Comparison of ENCODE assay signal across 13 mouse cellular contexts in genomic region chr2:70619232-70619835, GRCm38 (mm10). TPM values are rescaled to one million over a fixed set of nuclear protein-coding genes. Genes with fewer than 3 reads are reported as not detected.
DNase-seq lines count a peak whose midpoint lies in the region; ATAC-seq and TF ChIP-seq lines count a peak whose summit lies in the region.
"Had no signal": no experiment of that assay in that cellular context is flagged by ENCODE, and none has a peak within 500 bp of the region (broad histone marks: within the 10 kb centered on the region; RNA-seq: fewer than 3 reads in every experiment).

No protein-coding gene starts in this region.

- H3K9ac ChIP-seq in hindbrain, embryonic 16.5 days (ENCODE audit: low read depth, low read length), result no peak overlapping the region
- no peak overlapping the region for H3K9ac ChIP-seq in midbrain, postnatal 0 days (replicated peaks; ENCODE audit: low read length, poor library complexity, severe bottlenecking)
- H3K9ac ChIP-seq in midbrain, embryonic 11.5 days (ENCODE audit: low read length), result no peak overlapping the region
- H3K9ac ChIP-seq: heart, embryonic 15.5 days had no signal

- H3K9me3 ChIP-seq in hindbrain, embryonic 10.5 days, result no peaks in the 10 kb centered on the region
- no peaks in the 10 kb centered on the region for H3K9me3 ChIP-seq in hindbrain, embryonic 16.5 days (ENCODE audit: control insufficient read depth, low read length)
- no peaks in the 10 kb centered on the region for H3K9me3 ChIP-seq in midbrain, postnatal 0 days (ENCODE audit: low read length)
- no peaks in the 10 kb centered on the region for H3K9me3 ChIP-seq in midbrain, embryonic 11.5 days (ENCODE audit: control insufficient read depth, low read length)
- H3K9me3 ChIP-seq: heart, embryonic 15.5 days had no signal

- H3K4me3 ChIP-seq in hindbrain, embryonic 10.5 days, result no peak overlapping the region
- no peak overlapping the region for H3K4me3 ChIP-seq in hindbrain, embryonic 16.5 days (ENCODE audit: low read length)
- H3K4me3 ChIP-seq in midbrain, postnatal 0 days (ENCODE audit: low read depth, low read length), result no peak overlapping the region
- H3K4me3 ChIP-seq in midbrain, embryonic 11.5 days (ENCODE audit: low read depth, low read length), result no peak overlapping the region
- H3K4me3 ChIP-seq: heart, embryonic 15.5 days had no signal

- POLR2A ChIA-PET in Patski (lab: Charles Lee), result interaction anchor here (1.1 kb wide), 1 partner anchor 44 kb away, joined by 3 read pairs; no protein-coding TSS in a partner anchor

- no peaks in the 10 kb centered on the region for H3K27me3 ChIP-seq in hindbrain, embryonic 10.5 days (ENCODE audit: insufficient read depth, poor library complexity, severe bottlenecking)
- H3K27me3 ChIP-seq in hindbrain, embryonic 16.5 days (replicated peaks; ENCODE audit: control insufficient read depth, insufficient read depth, low read length), result no peaks in the 10 kb centered on the region
- no peaks in the 10 kb centered on the region for H3K27me3 ChIP-seq in midbrain, postnatal 0 days (ENCODE audit: insufficient read depth, low read length)
- no peaks in the 10 kb centered on the region for H3K27me3 ChIP-seq in midbrain, embryonic 11.5 days (ENCODE audit: control insufficient read depth, insufficient read depth, low read length)
- no peaks in the 10 kb centered on the region for H3K27me3 ChIP-seq in Patski
- H3K27me3 ChIP-seq in splenic B cell, adult 2 months (ENCODE audit: control insufficient read depth, insufficient read depth, low read length, poor library complexity, severe bottlenecking), result no peaks in the 10 kb centered on the region
- H3K27me3 ChIP-seq: heart, embryonic 15.5 days had no signal

- DNase-seq in hindbrain, embryonic 10.5 days (ENCODE audit: low spot score), result no peak
- no peak for DNase-seq in midbrain, postnatal 0 days (ENCODE audit: low spot score)
- DNase-seq in midbrain, embryonic 11.5 days (ENCODE audit: low spot score, missing footprints), result no peak
- no peak for DNase-seq in Patski (ENCODE audit: low read depth, low spot score)
- peak; percentile 45 for DNase-seq in splenic B cell, adult 2 months (ENCODE audit: low read depth, low spot score)
- DNase-seq: adrenal gland, postnatal 36 days; cerebellum, postnatal 25 days; lung, adult 2 months had no signal

- TF ChIP-seq CTCF in midbrain, postnatal 0 days (IDR thresholded peaks at IDR 0.05), result peak; percentile 42
- peak; percentile 61 for TF ChIP-seq CTCF in Patski (IDR thresholded peaks at IDR 0.05)

- CTCF ChIA-PET in Patski (lab: Charles Lee), result interaction anchor here (0.7 to 2.3 kb wide), 8 partner anchors 10 to 360 kb away, joined by 3 to 9 read pairs (median 5); no protein-coding TSS in a partner anchor

- in situ Hi-C loops in Patski (cut with MboI; ENCODE audit: low pct_unique_long_range_greater_than_20kb), result no loop called here

- H3K27ac ChIP-seq in hindbrain, embryonic 10.5 days, result 0 out of 2 replicates have a peak overlapping the region, but pooled peaks have one; percentile 50
- H3K27ac ChIP-seq in hindbrain, embryonic 16.5 days (ENCODE audit: low read depth, low read length), result no peak overlapping the region
- H3K27ac ChIP-seq in midbrain, postnatal 0 days (ENCODE audit: low read depth, low read length), result no peak overlapping the region
- H3K27ac ChIP-seq in midbrain, embryonic 11.5 days (ENCODE audit: low read depth, low read length), result no peak overlapping the region
- H3K27ac ChIP-seq: heart, embryonic 15.5 days had no signal

- no peaks in the 10 kb centered on the region for H3K36me3 ChIP-seq in hindbrain, embryonic 10.5 days
- no peaks in the 10 kb centered on the region for H3K36me3 ChIP-seq in hindbrain, embryonic 16.5 days (ENCODE audit: control insufficient read depth, insufficient read depth, low read length)
- H3K36me3 ChIP-seq in midbrain, postnatal 0 days (ENCODE audit: insufficient read depth, low read length), result no peaks in the 10 kb centered on the region
- no peaks in the 10 kb centered on the region for H3K36me3 ChIP-seq in midbrain, embryonic 11.5 days (ENCODE audit: control insufficient read depth, insufficient read depth, low read length)
- no peaks in the 10 kb centered on the region for H3K36me3 ChIP-seq in splenic B cell, adult 2 months (ENCODE audit: control insufficient read depth, insufficient read depth, low read length, poor library complexity, severe bottlenecking)
- H3K36me3 ChIP-seq: heart, embryonic 15.5 days had no signal

- no peaks in the 10 kb centered on the region for H3K4me1 ChIP-seq in hindbrain, embryonic 10.5 days (replicated peaks)
- H3K4me1 ChIP-seq in hindbrain, embryonic 16.5 days (ENCODE audit: control insufficient read depth, insufficient read depth, low read depth, low read length), result no peaks in the 10 kb centered on the region
- H3K4me1 ChIP-seq in midbrain, postnatal 0 days (ENCODE audit: insufficient read depth, low read length), result no peaks in the 10 kb centered on the region
- H3K4me1 ChIP-seq in midbrain, embryonic 11.5 days (ENCODE audit: control insufficient read depth, insufficient read depth, low read length), result no peaks in the 10 kb centered on the region
- H3K4me1 ChIP-seq: heart, embryonic 15.5 days had no signal

- no peak for ATAC-seq in hindbrain, embryonic 16.5 days
- ATAC-seq in midbrain, postnatal 0 days (ENCODE audit: low FRiP score), result no peak
- ATAC-seq in midbrain, embryonic 11.5 days (ENCODE audit: low FRiP score), result no peak
- ATAC-seq in Patski, result no peak
- ATAC-seq in megakaryocyte-erythroid progenitor cell, adult 5-6 weeks (replicated peaks; ENCODE audit: low FRiP score, low TSS enrichment, poor library complexity, severe bottlenecking), result no peak
- no peak for ATAC-seq in megakaryocyte, adult 5-6 weeks (ENCODE audit: poor library complexity, severe bottlenecking)
- ATAC-seq: midbrain, embryonic 16.5 days had no signal

- H3K4me2 ChIP-seq in hindbrain, embryonic 16.5 days (ENCODE audit: low read length), result no peak overlapping the region
- H3K4me2 ChIP-seq in midbrain, postnatal 0 days (ENCODE audit: low read depth, low read length, poor library complexity, severe bottlenecking), result no peak overlapping the region
- H3K4me2 ChIP-seq in midbrain, embryonic 11.5 days, result no peak overlapping the region
- H3K4me2 ChIP-seq: heart, embryonic 15.5 days had no signal

- WGBS in hindbrain, embryonic 10.5 days, result 87% methylated on average over 6 of the region's 6 CpGs
- 89% methylated on average over 6 of the region's 6 CpGs for WGBS in hindbrain, embryonic 16.5 days
- WGBS in midbrain, postnatal 0 days, result 93% methylated on average over 6 of the region's 6 CpGs
- 88% methylated on average over 6 of the region's 6 CpGs for WGBS in midbrain, embryonic 11.5 days

RNA-seq across cellular contexts. Expression of gene Gorasp2, which starts 42.0 kb away (rescaled TPM):
- 156 and 159 TPM in 2 replicates for polyA plus RNA-seq in hindbrain, embryonic 10.5 days (2016; fragmentation: Nextera tagmentation; extraction: Ambion mirVana)
- polyA plus RNA-seq in hindbrain, embryonic 16.5 days (2015; fragmentation: Nextera tagmentation; extraction: Ambion mirVana), result 141 and 150 TPM in 2 replicates
- total RNA-seq in midbrain, postnatal 0 days (2014; rRNA removed), result 84.8 and 106 TPM in 2 replicates
- polyA plus RNA-seq in midbrain, postnatal 0 days (2015; fragmentation: Nextera tagmentation; extraction: Ambion mirVana), result 159 and 160 TPM in 2 replicates
- 142 and 151 TPM in 2 replicates for polyA plus RNA-seq in midbrain, embryonic 11.5 days (2014; fragmentation: Nextera tagmentation; extraction: Ambion mirVana)
- polyA plus RNA-seq in Patski (2021), result 121 TPM
- total RNA-seq in megakaryocyte-erythroid progenitor cell, adult 5-6 weeks (2014; fragmentation: Nextera tagmentation), result 59.4 and 78.4 TPM in 2 replicates
- total RNA-seq in megakaryocyte-erythroid progenitor cell, adult 5-6 weeks (2017), result 34.4 and 41.5 TPM in 2 replicates
- total RNA-seq in megakaryocyte, adult 5-6 weeks (2015), result 130 and 146 TPM in 2 replicates
- 46.2 and 51.1 TPM in 2 replicates for total RNA-seq in megakaryocyte, adult 5-6 weeks (2017)

RNA-seq across cellular contexts. Expression of gene Gm26558, which starts 42.6 kb away (rescaled TPM):
- polyA plus RNA-seq in hindbrain, embryonic 10.5 days (2016; fragmentation: Nextera tagmentation; extraction: Ambion mirVana), result 2.7 and 3.2 TPM in 2 replicates
- 3.3 TPM in 2 replicates for polyA plus RNA-seq in hindbrain, embryonic 16.5 days (2015; fragmentation: Nextera tagmentation; extraction: Ambion mirVana)
- total RNA-seq in midbrain, postnatal 0 days (2014; rRNA removed), result 1.6 and 1.8 TPM in 2 replicates
- polyA plus RNA-seq in midbrain, postnatal 0 days (2015; fragmentation: Nextera tagmentation; extraction: Ambion mirVana), result 4.0 and 6.5 TPM in 2 replicates
- polyA plus RNA-seq in midbrain, embryonic 11.5 days (2014; fragmentation: Nextera tagmentation; extraction: Ambion mirVana), result 2.7 and 4.1 TPM in 2 replicates
- 2.0 TPM for polyA plus RNA-seq in Patski (2021)
- not detected in 2 replicates for total RNA-seq in megakaryocyte-erythroid progenitor cell, adult 5-6 weeks (2014; fragmentation: Nextera tagmentation)
- total RNA-seq in megakaryocyte-erythroid progenitor cell, adult 5-6 weeks (2017), result not detected in 2 replicates
- total RNA-seq in megakaryocyte, adult 5-6 weeks (2015), result not detected in 2 replicates
- total RNA-seq in megakaryocyte, adult 5-6 weeks (2017), result not detected in 2 replicates
